Mouse (Mus musculus): ENCODE measurements at regions not wholly inside any gene's neighbourhood (a gene's known extent, or its start where the extent isn't known, plus 50 kb on each side); places are given as distances from the start of the nearest gene placed in this dataset.

- Histone ChIP-seq H3K27me3 (ENCODE audit: control insufficient read depth, insufficient read depth, low read length) (no peaks in the 10 kb centered on the region), H3K27ac (ENCODE audit: control insufficient read depth, insufficient read depth, low read depth, low read length) (no peak overlapping the region), H3K36me3 (ENCODE audit: control insufficient read depth, insufficient read depth, low read length) (no peaks in the 10 kb centered on the region), H3K4me3 (ENCODE audit: control insufficient read depth, low read depth, low read length) (no peak overlapping the region), H3K4me1 (ENCODE audit: control insufficient read depth, insufficient read depth, low read length) (no peaks in the 10 kb centered on the region)
- TF ChIP-seq POLR2A (IDR thresholded peaks at IDR 0.05; ENCODE audit: control insufficient read depth, low read depth, low read length), result no peak
- no peak for TF ChIP-seq CTCF (IDR thresholded peaks at IDR 0.05; ENCODE audit: control insufficient read depth, insufficient read depth, insufficient replicate concordance, low read depth, low read length)
These were observed 201.8 kb downstream of the Adgb start for GRCm38 (mm10) chr10:10270297-10270696.

- no peak overlapping the region for H3K27ac ChIP-seq (ENCODE audit: control insufficient read depth, insufficient read depth, low read depth, low read length)
- no peaks in the 10 kb centered on the region for H3K36me3 ChIP-seq (ENCODE audit: control insufficient read depth, insufficient read depth, low read length)
- H3K4me1 ChIP-seq (ENCODE audit: control insufficient read depth, insufficient read depth, low read length), result no peaks in the 10 kb centered on the region
- H3K4me3 ChIP-seq (ENCODE audit: control insufficient read depth, low read depth, low read length), result no peak overlapping the region
- no peak for TF ChIP-seq CTCF (IDR thresholded peaks at IDR 0.05; ENCODE audit: control insufficient read depth, insufficient read depth, insufficient replicate concordance, low read depth, low read length)
- no peak for TF ChIP-seq POLR2A (IDR thresholded peaks at IDR 0.05; ENCODE audit: control insufficient read depth, low read depth, low read length)
- no peaks in the 10 kb centered on the region for H3K27me3 ChIP-seq (ENCODE audit: control insufficient read depth, insufficient read depth, low read length)
These were observed 219.4 kb downstream of the Adgb start for GRCm38 (mm10) chr10:10252540-10253318.

GRCm38 (mm10) chr10:10252136-10252535 is 220.0 kb downstream of the Adgb start:
- TF ChIP-seq CTCF (IDR thresholded peaks at IDR 0.05; ENCODE audit: control insufficient read depth, insufficient read depth, insufficient replicate concordance, low read depth, low read length) (no peak), POLR2A (IDR thresholded peaks at IDR 0.05; ENCODE audit: control insufficient read depth, low read depth, low read length) (no peak)
- no peaks in the 10 kb centered on the region for H3K27me3 ChIP-seq (ENCODE audit: control insufficient read depth, insufficient read depth, low read length)
- H3K36me3 ChIP-seq (ENCODE audit: control insufficient read depth, insufficient read depth, low read length), result no peaks in the 10 kb centered on the region
- H3K27ac ChIP-seq (ENCODE audit: control insufficient read depth, insufficient read depth, low read depth, low read length), result no peak overlapping the region
- H3K4me3 ChIP-seq (ENCODE audit: control insufficient read depth, low read depth, low read length), result no peak overlapping the region
- no peaks in the 10 kb centered on the region for H3K4me1 ChIP-seq (ENCODE audit: control insufficient read depth, insufficient read depth, low read length)

- Histone ChIP-seq H3K4me1 (ENCODE audit: control insufficient read depth, insufficient read depth, low read length) (peaks cover 6% of the 10 kb centered on the region; the same call in 1 of the 2 replicates), H3K27me3 (ENCODE audit: control insufficient read depth, insufficient read depth, low read length) (no peaks in the 10 kb centered on the region), H3K27ac (ENCODE audit: control insufficient read depth, insufficient read depth, low read depth, low read length) (peak overlapping the region; percentile 100), H3K36me3 (ENCODE audit: control insufficient read depth, insufficient read depth, low read length) (no peaks in the 10 kb centered on the region; the same call in 1 of the 2 replicates), H3K4me3 (ENCODE audit: control insufficient read depth, low read depth, low read length) (peak overlapping the region; percentile 92)
- no peak for TF ChIP-seq CTCF (IDR thresholded peaks at IDR 0.05; ENCODE audit: control insufficient read depth, insufficient read depth, insufficient replicate concordance, low read depth, low read length)
- peak; percentile 74 for TF ChIP-seq POLR2A (IDR thresholded peaks at IDR 0.05; ENCODE audit: control insufficient read depth, low read depth, low read length)
These were observed 237.1 kb downstream of the Adgb start for GRCm38 (mm10) chr10:10234894-10235523.

- Histone ChIP-seq H3K27ac (ENCODE audit: control insufficient read depth, insufficient read depth, low read depth, low read length) (no peak overlapping the region), H3K4me3 (ENCODE audit: control insufficient read depth, low read depth, low read length) (no peak overlapping the region), H3K36me3 (ENCODE audit: control insufficient read depth, insufficient read depth, low read length) (no peaks in the 10 kb centered on the region), H3K27me3 (ENCODE audit: control insufficient read depth, insufficient read depth, low read length) (no peaks in the 10 kb centered on the region), H3K4me1 (ENCODE audit: control insufficient read depth, insufficient read depth, low read length) (peaks cover 2% of the 10 kb centered on the region)
- TF ChIP-seq POLR2A (IDR thresholded peaks at IDR 0.05; ENCODE audit: control insufficient read depth, low read depth, low read length) (no peak), CTCF (IDR thresholded peaks at IDR 0.05; ENCODE audit: control insufficient read depth, insufficient read depth, insufficient replicate concordance, low read depth, low read length) (no peak)
These were observed 247.5 kb downstream of the Adgb start for GRCm38 (mm10) chr10:10224582-10225144.

GRCm38 (mm10) chr10:10219726-10220125 is 252.4 kb downstream of the Adgb start:
- Histone ChIP-seq H3K4me1 (ENCODE audit: control insufficient read depth, insufficient read depth, low read length) (no peaks in the 10 kb centered on the region), H3K27me3 (ENCODE audit: control insufficient read depth, insufficient read depth, low read length) (no peaks in the 10 kb centered on the region), H3K27ac (ENCODE audit: control insufficient read depth, insufficient read depth, low read depth, low read length) (no peak overlapping the region), H3K4me3 (ENCODE audit: control insufficient read depth, low read depth, low read length) (no peak overlapping the region), H3K36me3 (ENCODE audit: control insufficient read depth, insufficient read depth, low read length) (no peaks in the 10 kb centered on the region)
- TF ChIP-seq POLR2A (IDR thresholded peaks at IDR 0.05; ENCODE audit: control insufficient read depth, low read depth, low read length) (no peak), CTCF (IDR thresholded peaks at IDR 0.05; ENCODE audit: control insufficient read depth, insufficient read depth, insufficient replicate concordance, low read depth, low read length) (no peak)

GRCm38 (mm10) chr10:10216892-10217291 is 255.2 kb downstream of the Adgb start:
- Histone ChIP-seq H3K36me3 (ENCODE audit: control insufficient read depth, insufficient read depth, low read length) (no peaks in the 10 kb centered on the region), H3K27ac (ENCODE audit: control insufficient read depth, insufficient read depth, low read depth, low read length) (no peak overlapping the region), H3K27me3 (ENCODE audit: control insufficient read depth, insufficient read depth, low read length) (no peaks in the 10 kb centered on the region), H3K4me3 (ENCODE audit: control insufficient read depth, low read depth, low read length) (no peak overlapping the region), H3K4me1 (ENCODE audit: control insufficient read depth, insufficient read depth, low read length) (no peaks in the 10 kb centered on the region)
- TF ChIP-seq CTCF (IDR thresholded peaks at IDR 0.05; ENCODE audit: control insufficient read depth, insufficient read depth, insufficient replicate concordance, low read depth, low read length), result no peak
- TF ChIP-seq POLR2A (IDR thresholded peaks at IDR 0.05; ENCODE audit: control insufficient read depth, low read depth, low read length), result no peak
